Mouse (Mus musculus) gastrocnemius, postnatal 36 days (tissue): Measurements from ENCODE around the gene Angptl2. TPM values are rescaled to one million over a fixed set of nuclear protein-coding genes. Genes with fewer than 3 reads are reported as not detected.

Experiments used
- DNase-seq, 2 experiments: peaks; one replicate each; pipeline ENCODE4 v3.0.0; 2022
- intact Hi-C: fragments of 180-260 bp; cut with DNase I; formaldehyde crosslinking; loops from one replicate; pipeline ENCODE4 v1.15.1; 2025
- total RNA-seq, 2 experiments: library from RNA; stranded (reverse); gene quantifications; 2 replicates each; pipeline ENCODE4 v1.2.3; 2021

Angptl2 gene
- total RNA-seq, 2 experiments from 2014 or later: 44.0 to 49.7 TPM

DNA sequence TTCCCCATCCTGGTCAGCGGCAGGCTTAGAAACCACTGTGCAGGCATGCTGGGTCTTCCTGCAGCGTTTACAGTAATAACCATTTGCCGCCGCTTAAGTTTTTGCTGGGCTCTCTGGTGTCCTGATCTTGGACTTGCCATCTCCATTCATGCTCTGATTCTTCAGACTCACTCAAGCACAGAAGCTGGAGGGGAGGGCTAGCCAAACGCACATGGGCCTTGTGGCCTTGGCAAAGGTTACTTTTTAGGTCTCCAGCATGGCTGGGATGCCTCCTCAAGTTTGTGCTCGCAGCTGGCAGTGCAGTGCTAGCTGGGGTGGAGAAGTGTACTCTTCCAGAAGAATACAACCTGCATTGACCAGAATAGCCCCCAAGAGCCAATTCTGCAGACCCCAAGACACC lies 6.6 kb downstream of the Angptl2 start:
- no peak for DNase-seq
- intact Hi-C loops: no loop called here

DNA sequence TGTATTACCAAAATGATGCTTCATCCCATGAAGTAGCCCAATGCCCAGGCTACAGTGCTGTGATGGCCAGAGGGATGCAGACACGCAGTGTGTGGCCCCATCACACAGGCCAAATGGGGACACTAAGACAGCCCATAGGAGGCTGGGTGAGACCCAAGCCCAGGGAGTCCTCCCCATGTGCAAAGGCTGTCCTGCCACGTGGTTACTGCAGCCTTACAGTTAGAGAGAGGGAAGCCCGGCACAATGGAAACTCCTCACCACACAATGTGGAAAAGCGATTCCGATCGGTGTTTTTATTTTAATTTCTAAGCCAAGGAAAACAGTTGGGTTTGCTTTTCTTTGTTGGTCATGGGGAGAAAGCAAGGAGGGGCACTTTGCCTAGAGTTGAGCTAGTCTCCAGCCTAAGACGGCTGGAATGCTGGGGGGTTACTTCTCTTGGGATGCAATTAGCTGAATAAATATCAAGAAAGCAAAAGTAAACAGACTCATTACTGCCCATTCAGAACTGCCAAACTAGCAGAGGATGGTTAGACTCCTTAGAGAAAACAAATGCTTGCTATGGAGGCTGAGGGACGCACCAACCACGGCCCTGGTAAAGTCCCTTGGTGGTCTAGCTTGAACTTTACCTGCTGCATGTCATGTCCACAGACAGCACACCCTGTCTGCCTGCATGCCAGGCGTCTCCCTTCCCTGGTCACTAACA lies 7.9 kb downstream of the Angptl2 start:
- intact Hi-C loops: no loop called here
- no peak for DNase-seq

DNA sequence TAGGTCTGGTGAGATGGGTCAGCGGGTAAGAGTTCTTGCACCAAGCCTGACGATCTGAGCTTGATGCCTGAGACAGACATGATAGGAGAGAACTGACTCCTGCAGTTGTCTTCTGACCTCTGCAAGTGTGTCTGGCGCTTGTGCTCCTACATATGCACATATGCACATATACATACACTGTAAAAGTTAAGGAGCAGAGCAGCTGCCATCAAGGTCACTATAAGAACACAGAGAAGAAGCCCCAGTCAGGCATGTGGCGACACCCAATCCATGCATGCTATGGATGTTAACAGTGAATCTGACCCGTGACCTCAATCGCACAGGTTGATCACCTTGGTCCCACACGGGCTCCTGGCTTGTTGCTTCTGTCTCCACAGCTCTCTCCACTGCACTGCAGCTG lies 10.1 kb downstream of the Angptl2 start:
- intact Hi-C loops: no loop called here
- DNase-seq: no peak

DNA sequence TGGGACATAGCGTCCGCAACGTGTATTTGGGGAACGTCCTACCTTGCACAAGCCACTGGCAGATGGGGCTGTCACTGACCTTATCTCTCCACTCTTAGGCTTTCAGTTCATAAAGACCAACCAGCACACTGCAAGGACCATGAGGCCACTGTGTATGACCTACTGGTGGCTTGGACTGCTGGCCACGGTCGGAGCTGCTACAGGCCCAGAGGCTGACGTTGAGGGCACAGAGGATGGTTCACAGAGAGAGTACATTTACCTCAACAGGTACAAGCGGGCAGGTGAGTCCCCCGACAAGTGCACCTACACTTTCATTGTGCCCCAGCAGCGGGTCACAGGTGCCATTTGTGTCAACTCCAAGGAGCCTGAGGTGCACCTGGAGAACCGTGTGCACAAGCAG lies 12.2 kb downstream of the Angptl2 start:
- DNase-seq: no peak
- intact Hi-C loops: no loop called here

DNA sequence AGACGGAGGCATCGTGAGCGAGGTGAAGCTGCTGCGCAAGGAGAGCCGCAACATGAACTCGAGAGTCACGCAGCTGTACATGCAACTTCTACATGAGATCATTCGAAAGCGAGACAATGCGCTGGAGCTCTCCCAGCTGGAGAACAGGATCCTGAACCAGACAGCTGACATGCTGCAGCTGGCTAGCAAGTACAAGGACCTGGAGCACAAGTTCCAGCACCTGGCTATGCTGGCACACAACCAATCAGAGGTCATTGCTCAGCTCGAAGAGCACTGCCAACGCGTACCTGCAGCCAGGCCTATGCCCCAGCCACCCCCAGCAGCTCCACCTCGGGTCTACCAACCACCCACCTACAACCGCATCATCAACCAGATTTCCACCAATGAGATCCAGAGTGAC lies 12.7 kb downstream of the Angptl2 start:
- intact Hi-C loops: no loop called here
- no peak for DNase-seq

DNA sequence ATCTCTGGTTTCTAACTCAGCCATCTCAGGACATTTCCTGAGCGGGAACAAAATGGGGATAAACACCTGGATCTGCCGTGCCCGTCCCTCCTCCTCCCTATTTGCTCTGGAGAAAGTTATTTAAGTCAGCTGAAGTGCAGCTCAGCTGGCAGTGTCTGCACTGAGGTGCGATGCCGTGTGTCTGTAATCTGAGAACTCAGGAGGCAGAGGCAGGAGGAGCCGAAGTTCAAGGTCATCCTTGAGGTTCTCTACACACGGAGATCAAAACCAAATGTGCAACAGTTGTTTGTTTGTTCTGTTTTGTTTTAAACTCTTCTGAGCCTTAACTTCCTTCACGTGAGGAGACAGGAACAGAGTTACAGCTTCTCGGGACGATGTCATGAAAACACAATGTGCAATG lies 14.8 kb downstream of the Angptl2 start:
- intact Hi-C loops: no loop called here
- no peak for DNase-seq

DNA sequence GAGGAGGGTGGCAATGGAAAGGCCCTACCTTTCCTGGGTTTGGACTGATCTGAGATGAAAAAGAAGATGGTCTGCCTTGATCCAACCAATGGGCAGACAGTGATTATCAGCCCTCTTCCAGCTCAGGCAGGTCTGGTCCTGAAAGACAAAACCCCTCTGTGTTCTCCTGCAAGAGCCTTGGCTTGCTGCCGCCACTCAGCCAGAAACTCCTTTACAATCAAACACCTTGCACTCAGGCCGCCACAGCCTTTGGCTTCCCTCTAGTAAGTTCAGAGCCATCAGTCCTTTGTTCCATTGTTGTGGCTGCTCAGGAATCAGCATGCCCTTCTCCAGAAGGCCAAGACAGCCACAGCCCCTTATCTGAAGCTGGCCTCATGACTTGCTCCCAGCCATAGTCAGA lies 15.9 kb downstream of the Angptl2 start:
- intact Hi-C loops: no loop called here
- no peak for DNase-seq

DNA sequence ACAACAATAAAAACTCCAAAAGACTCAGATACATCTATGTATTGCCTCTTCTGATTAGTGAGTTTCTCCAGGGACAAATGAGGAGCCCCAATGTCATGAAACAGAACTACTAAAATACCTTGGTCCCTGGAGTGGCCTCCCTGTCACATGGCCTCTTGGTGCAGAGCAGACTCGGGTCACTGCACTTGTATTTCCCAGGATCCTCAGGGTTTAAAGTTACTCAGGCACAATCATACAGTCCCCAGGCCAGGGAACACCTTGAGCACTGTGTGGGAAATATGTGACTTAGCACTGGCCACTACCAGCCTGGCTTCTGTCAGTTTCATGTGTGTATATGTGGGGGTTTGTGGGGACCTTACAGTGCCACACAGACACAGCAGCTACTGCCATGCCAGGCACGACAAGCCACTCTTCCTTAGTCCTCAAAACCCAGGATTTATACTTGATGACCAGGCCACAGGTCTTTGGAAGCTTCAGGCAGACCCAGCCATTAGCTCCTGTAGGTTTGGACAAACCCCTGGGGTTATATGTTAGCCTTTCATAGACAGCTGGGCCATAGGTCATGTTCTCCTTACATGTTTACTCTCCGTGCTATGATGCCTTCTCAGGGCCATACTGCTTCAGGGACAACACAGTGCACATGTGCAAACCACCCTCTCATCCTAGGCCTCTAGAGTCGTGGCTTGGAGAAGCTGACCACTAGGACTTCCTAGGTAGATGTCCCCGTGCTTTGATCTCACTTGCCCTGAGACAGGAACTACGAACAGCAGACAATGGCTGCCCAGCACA lies 17.1 kb downstream of the Angptl2 start:
- DNase-seq: no peak
- intact Hi-C loops: no loop called here

DNA sequence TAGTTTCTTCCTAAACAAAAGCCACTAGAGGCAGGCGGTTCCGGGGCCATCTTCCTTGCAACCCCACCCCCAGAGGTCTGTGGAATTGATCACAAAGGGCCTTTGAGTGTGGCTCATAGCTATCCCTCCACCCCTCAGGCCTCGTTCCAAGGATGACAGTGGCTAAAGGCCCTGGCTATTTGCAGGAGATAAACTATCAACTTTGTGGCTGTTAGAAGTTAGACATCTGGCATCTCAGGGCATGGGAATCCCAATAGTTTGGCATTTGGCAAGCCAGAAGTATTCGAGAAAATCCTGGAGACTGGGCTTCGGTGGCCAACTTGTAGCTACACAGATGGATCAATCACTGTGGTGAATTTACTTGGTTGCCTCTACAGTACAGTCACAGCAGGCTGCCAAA lies 18.0 kb downstream of the Angptl2 start:
- intact Hi-C loops: no loop called here

DNA sequence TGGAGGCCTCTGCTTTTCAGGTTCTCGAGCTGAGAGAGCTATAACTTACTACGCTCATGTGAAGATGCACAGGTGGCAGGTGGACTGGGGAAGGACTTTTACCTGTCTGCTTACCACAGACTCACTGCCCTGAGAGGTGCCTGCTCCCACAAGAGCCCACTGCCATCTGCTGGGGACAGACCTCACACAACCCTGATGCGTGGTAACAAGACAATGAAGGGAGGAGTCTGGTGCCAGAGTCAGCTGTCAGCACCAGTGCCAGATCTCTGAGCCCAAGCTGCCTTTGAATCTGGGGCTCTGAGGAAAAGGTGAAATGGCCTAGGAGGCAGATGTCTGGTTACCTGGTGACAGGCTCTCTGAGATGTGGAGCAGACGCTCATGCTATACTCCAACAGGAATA lies 19.0 kb downstream of the Angptl2 start:
- intact Hi-C loops: no loop called here
- DNase-seq: no peak

More for the DNA sequence above, 18.0 kb downstream of the Angptl2 start:
- DNase-seq: no peak

DNA sequence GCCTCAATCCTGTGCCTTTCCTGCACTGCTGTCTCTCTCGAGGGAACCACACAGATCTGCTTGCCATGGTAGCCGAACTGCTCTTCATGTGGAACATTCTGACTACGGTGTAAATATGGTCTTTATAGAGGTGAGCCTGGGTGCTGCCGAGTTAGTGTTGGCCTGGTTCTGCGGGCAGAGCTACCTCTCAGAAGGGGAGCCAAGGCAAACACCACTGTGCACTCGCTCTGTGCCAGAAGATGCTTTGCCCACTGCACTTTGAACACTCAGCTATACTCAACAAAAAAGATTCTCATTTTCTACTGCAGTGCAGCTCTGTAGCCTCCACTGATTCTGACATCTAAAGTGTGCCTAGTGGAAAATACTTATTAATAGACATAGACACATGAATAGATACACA lies 21.7 kb downstream of the Angptl2 start:
- intact Hi-C loops: no loop called here
- DNase-seq: no peak

DNA sequence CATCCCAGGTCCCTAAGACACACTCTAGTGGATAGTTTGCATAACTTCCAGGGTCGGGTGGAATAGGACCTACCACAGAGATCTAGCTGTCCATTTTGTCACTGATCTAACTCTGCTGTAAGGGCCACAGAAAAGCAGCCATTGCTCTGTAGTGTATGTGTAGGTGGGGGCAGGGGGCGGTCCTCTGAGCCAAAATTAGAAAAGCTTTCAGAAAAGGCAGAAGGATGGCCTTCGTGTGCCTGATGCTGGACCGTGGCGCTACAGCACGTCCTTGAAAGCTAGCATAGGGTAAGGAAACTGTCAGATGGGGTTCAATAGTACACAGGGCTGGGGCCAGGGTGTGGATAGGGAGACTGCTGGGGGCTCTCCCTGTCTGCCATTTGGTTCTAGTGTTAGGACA lies 29.0 kb downstream of the Angptl2 start:
- DNase-seq: no peak
- intact Hi-C loops: no loop called here

DNA sequence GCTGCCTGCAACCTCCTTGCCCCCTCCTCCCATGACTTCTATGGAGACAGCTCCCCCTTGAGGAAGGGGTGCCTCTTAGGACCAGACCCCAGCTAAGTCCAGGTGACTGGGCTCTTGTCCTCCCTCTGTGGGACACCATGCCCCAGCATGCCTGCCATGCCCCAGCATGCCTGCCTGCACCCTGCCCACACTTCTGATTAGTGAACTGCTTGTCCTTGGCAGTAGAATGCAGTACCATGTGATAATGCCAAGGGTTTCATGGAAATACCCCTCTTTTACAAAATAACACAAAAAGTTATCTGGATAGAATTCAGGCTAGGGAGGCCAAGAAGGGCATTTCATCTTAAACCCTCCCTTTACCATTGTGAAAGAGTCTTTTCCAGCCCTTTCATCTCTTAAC lies 29.5 kb downstream of the Angptl2 start:
- intact Hi-C loops: no loop called here
- DNase-seq: no peak

DNA sequence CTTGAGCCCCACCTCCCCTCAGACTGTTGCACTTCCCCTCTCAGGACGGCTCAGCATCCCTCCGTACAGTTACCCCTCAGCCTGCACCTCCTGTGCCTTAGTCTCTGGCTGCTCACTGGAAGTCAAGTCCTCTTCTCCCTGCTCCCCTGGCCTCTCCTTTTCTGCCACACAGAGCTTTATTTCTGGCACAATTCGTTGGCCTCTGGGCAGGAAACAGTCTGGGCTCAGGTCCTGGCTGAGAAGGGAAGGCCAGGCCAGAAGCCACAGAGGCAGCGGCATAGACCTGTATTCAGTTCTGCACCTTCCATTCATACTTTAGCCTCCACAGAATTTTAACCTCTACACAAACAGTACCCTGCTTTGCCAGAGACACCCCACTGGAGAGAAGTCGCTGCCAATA lies 31.0 kb downstream of the Angptl2 start:
- DNase-seq: no peak
- intact Hi-C loops: no loop called here

DNA sequence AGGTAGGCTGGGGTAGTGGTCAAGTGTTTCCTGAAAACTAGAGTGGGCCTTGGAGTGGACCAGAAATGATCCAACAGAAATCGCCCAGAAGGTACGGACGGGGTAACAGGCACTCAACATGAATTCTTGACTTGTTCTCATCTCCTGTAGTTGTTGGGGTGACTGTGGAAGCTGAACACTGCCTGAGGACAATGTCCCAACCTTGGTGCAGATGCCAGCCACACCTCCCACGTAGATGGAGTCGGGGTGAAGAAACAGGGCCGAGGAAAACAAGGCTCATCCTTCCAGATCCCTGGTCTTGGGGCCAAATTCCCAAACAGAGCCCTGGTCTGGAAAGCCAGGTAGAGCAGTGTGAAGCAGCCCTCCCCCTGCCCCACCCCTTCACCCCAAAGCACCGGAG lies 32.7 kb downstream of the Angptl2 start:
- no peak for DNase-seq
- intact Hi-C loops: loop anchor here (2.0 kb wide), 1 partner anchor 32 kb away; the partner anchor contains the start of gene Angptl2

DNA sequence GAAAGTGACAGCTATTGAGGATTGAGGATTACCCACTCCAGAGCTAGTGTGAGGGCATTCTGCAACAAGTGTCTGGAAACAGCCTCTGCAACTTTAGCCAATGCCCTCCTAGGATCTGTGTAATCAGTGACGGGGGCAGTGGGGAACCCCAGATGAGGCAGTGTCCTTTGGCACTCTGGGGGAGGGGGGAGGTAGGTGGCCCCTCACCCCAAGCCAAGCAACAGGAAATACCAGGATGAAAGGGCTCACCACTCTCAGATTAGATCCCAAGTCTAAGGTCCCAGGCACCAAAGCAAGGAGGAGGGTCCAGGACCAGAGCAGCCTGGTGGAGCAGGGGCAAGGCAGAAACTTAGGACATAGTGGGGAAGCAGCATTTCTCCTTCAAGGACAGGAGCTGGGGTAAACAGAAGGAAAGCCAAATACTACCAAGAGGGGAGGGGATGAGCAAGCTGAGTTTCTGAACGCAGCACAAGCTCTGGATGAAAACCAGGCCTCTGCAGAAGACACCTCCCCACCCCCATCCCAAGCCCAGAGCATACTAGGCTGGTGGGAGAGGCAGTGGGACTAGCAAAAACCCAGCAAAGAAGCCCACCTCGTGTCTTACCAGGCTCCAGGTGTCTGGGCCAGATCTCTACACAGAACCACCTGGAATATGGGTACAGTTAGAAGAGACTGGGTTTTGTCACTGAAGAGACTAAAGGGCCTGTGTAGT lies 34.2 kb downstream of the Angptl2 start:
- intact Hi-C loops: loop anchor here (2.0 kb wide), 1 partner anchor 33 kb away; the partner anchor contains the start of gene Angptl2

DNA sequence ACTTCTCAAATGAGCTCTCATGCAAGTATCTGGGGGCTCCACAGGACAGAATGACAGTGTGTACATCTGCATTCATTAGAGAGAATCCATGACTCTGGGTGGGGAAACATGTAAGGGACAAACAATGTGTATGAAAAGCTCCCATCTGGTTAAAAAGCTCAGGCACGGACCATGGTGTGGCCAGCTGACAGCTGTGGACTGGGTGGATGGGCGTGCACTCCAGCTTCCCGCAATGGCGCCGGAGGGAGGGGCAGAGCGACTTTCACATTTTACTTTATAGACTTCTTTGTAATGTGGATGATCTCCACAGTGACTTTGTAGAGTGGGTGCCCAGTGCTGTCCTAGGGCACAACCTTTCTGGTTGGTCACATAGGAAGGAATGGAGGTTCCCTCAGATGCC lies 36.9 kb downstream of the Angptl2 start:
- no peak for DNase-seq
- intact Hi-C loops: no loop called here

More for the DNA sequence above, 34.2 kb downstream of the Angptl2 start:
- no peak for DNase-seq

DNA sequence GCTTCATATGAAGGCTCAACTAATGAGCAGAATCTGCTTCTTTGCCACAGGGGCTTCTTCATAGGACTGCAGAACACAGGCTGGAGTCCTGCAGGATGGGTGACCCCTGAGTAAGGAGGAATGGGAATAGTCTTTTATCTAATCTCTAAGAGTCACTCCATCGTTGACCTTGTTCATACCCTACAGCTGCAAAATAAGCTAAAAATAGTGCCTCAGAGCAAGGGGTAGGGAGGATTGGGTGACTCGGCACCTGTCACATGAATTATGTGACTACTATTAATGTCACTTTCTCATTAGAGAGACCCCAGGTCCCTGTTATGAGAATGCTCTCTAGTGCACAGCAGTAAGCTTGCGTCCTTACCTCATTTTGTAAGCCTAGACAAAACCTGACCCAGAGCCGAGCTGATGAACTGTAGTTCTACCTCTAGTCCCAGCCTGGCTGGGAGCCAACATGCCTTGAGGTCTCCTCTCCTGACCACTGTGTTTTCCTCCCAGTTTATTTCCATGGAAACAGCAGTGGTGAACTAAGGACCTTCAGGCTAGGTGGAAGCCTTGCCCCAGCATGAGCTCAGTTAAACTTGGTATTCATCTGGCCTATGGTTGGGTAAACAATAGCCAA lies 37.8 kb downstream of the Angptl2 start:
- DNase-seq: no peak
- intact Hi-C loops: no loop called here

DNA sequence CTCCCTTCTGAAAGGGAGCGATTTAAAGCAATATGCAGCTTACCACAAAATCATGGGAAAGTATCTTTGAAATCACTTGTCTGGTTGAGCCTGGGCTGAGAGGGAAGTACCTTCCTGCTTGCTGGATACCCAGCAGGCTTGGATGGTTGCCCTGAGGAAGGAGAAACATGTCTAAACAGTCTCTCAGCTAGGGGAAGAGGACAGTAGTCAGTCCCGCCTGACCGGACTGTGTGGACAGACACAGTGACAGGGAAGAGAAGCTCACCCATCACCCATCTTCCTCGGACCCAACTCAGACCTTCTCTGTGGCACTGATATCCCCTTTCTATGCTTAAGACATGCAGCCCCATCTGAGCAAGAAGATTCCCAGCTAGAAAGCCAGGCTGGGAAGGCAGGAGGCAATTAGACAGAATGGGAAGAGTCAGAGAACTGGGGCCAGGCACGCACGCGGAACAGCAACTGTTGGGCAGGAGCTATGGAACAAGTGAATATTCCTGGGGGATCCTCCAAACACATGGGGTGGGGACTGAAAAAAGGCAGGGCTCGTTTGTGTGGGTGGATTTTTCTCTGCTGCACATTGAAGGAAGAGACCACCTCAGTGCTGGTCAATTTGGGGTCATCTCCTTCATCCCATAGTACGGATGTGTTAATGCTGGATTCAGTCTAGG lies 38.6 kb downstream of the Angptl2 start:
- intact Hi-C loops: no loop called here
- DNase-seq: peak in 1 of 2 experiments; percentile 33

DNA sequence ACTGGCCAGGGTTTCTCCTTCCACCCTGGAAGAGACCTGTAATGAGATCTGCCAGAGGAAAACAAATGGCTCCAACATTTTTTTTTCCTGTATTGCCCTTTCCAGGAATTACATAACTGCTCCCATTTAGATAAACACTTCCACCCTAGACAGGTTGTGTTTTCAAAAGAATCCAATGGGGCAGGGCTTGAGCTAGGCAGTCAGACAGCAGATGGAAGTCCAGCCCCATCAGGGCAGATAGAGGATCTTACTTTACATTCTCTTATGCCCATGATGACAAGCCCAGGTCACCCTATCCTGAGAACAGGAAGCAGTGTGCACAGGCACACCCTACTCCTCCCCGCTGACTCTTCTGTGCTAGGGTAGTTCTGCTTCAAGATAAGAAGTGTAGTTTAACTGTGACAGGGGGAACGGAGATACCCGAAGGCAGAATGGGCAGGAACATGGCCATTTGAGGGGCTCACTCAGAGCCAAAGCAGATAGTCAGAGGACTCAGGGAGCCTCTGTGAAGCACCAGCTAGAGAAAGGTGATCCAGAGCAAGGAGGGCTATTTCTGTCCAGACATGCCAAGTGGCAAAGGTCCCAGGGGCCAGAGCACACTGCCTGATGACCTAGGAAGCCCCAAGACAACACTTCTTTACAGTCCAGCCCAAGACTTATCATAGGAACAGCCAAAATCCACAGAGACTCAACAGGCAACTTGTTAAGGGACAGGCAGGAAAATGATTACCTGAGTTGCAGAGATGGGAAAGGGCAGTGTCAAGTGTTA lies 41.1 kb downstream of the Angptl2 start:
- intact Hi-C loops: no loop called here

More for the DNA sequence above, 41.1 kb downstream of the Angptl2 start:
- peak in 1 of 2 experiments; percentile 45 for DNase-seq
